Mouse (Mus musculus): ENCODE measurements at regions not wholly inside any gene's neighbourhood (a gene's known extent, or its start where the extent isn't known, plus 50 kb on each side); places are given as distances from the start of the nearest gene placed in this dataset.

DNA sequence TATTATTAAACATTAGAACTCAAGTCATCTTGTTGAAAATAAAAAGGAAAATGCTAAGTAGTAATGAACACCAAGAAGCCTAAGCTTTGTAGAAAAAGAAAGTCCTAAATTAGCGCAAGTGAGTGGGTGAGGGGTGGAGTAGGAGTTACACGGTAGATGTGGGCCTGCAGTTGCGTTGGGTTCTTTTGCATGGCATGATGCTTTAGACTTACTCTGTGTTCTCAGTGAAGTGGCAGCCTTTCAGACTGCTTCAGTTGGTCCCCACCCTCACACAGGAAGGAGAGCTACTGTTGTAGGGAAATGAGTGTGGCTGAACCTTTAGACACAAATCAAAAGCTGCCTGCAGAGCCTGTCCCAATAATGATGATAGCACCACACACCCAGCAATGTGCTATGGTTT, 336.9 kb downstream of the Nsun3 start:
- Histone ChIP-seq H3K9me3 (replicated peaks; ENCODE audit: insufficient read depth, low read length) (no peaks in the 10 kb centered on the region), H3K27ac (ENCODE audit: control insufficient read depth, low read depth, low read length) (no peak overlapping the region), H3K79me2 (ENCODE audit: control insufficient read depth, insufficient read depth, low read length, poor library complexity) (no peaks in the 10 kb centered on the region), H3K36me3 (ENCODE audit: control insufficient read depth in 1 of 2, insufficient read depth in 2 of 2, low read length in 2 of 2) (no peaks in the 10 kb centered on the region), H3K4me3 (ENCODE audit: control insufficient read depth in 1 of 2, insufficient read depth in 1 of 2, low read depth in 2 of 2, low read length in 2 of 2) (no peak overlapping the region), H3K4me1 (ENCODE audit: control insufficient read depth in 1 of 2, insufficient read depth in 2 of 2, low read length in 2 of 2) (no peaks in the 10 kb centered on the region), H3K27me3 (ENCODE audit: control insufficient read depth in 1 of 2, insufficient read depth in 2 of 2, low read length in 2 of 2) (no peaks in the 10 kb centered on the region), H3K9ac (ENCODE audit: control insufficient read depth, low read depth, low read length, poor library complexity, severe bottlenecking) (no peak overlapping the region)
- no peak for DNase-seq (ENCODE audit: low read depth, low spot score)
- no peak for TF ChIP-seq BHLHE40 (IDR thresholded peaks at IDR 0.05; ENCODE audit: borderline replicate concordance, low read depth, low read length)
- TF ChIP-seq KAT2A (conservative IDR thresholded peaks at IDR 0.05; ENCODE audit: low read depth, low read length) = no peak
- no peak for TF ChIP-seq HCFC1 (IDR thresholded peaks at IDR 0.05; ENCODE audit: low read depth, low read length)
- no peak for TF ChIP-seq E2F4 (IDR thresholded peaks at IDR 0.05; ENCODE audit: borderline replicate concordance, low read depth, low read length)
- TF ChIP-seq SMC3 (IDR thresholded peaks at IDR 0.05; ENCODE audit: low read depth, low read length) = no peak
- no peak for TF ChIP-seq UBTF (IDR thresholded peaks at IDR 0.05; ENCODE audit: borderline replicate concordance, insufficient read depth, low read depth, low read length)
- TF ChIP-seq CTCF (IDR thresholded peaks at IDR 0.05 in 2 of 3, conservative IDR thresholded peaks at IDR 0.05 in 1 of 3; ENCODE audit: control insufficient read depth in 1 of 3, insufficient read depth in 1 of 3, low read depth in 2 of 3, low read length in 3 of 3, poor library complexity in 1 of 3, severe bottlenecking in 1 of 3) = no peak
- no peak for TF ChIP-seq TAL1 (IDR thresholded peaks at IDR 0.05; ENCODE audit: low read length)
- TF ChIP-seq MEF2A (IDR thresholded peaks at IDR 0.05; ENCODE audit: extremely low read depth, insufficient replicate concordance, low read depth, low read length, poor library complexity, severe bottlenecking) = no peak
- no peak for TF ChIP-seq GABPA (IDR thresholded peaks at IDR 0.05; ENCODE audit: low read depth, low read length)
- TF ChIP-seq MYC (IDR thresholded peaks at IDR 0.05; ENCODE audit: low read depth, low read length) = no peak

- no peaks in the 10 kb centered on the region for H3K27me3 ChIP-seq (ENCODE audit: control insufficient read depth in 1 of 2, insufficient read depth in 2 of 2, low read length in 2 of 2)
- DNase-seq (ENCODE audit: low read depth, low spot score) = no peak
These were observed 339.2 kb downstream of the Nsun3 start for GRCm38 (mm10) chr16:62447380-62447779.

DNA sequence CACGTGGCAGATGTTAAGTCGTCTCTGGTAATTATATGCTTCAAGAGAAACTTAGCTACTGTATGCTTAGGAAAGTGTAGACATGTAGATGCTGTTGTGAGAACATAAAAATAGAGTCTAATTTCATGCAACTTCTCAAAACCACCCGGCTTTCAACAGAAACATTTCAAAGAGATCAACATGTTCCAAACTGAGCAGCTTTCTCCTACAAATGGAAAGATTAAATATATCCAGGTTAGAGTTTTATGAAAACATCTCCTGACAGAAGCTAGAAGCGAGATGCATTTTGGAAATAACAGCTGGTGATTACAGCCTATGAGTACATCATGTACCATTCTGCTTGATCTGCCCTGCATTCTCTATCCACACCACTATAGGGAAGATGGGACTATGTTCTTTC, 345.4 kb downstream of the Nsun3 start:
- Histone ChIP-seq H3K9me3 (replicated peaks; ENCODE audit: insufficient read depth, low read length) (no peaks in the 10 kb centered on the region), H3K27me3 (ENCODE audit: control insufficient read depth in 1 of 2, insufficient read depth in 2 of 2, low read length in 2 of 2) (no peaks in the 10 kb centered on the region), H3K4me1 (ENCODE audit: control insufficient read depth in 1 of 2, insufficient read depth in 2 of 2, low read length in 2 of 2) (no peaks in the 10 kb centered on the region), H3K27ac (ENCODE audit: control insufficient read depth, low read depth, low read length) (no peak overlapping the region), H3K4me3 (ENCODE audit: control insufficient read depth in 1 of 2, insufficient read depth in 1 of 2, low read depth in 2 of 2, low read length in 2 of 2) (no peak overlapping the region), H3K79me2 (ENCODE audit: control insufficient read depth, insufficient read depth, low read length, poor library complexity) (no peaks in the 10 kb centered on the region), H3K9ac (ENCODE audit: control insufficient read depth, low read depth, low read length, poor library complexity, severe bottlenecking) (no peak overlapping the region), H3K36me3 (ENCODE audit: control insufficient read depth in 1 of 2, insufficient read depth in 2 of 2, low read length in 2 of 2) (no peaks in the 10 kb centered on the region)
- DNase-seq (ENCODE audit: low read depth, low spot score) = no peak
- TF ChIP-seq ELF1 (IDR thresholded peaks at IDR 0.05; ENCODE audit: low read depth, low read length) (no peak), MAX (IDR thresholded peaks at IDR 0.05; ENCODE audit: low read length) (no peak), TBP (IDR thresholded peaks at IDR 0.05; ENCODE audit: low read depth, low read length) (no peak), EP300 (IDR thresholded peaks at IDR 0.05; ENCODE audit: low read depth in 1 of 2, low read length in 2 of 2) (no peak), CHD2 (IDR thresholded peaks at IDR 0.05; ENCODE audit: low read length) (no peak), ZMIZ1 (IDR thresholded peaks at IDR 0.05; ENCODE audit: low read depth, low read length) (no peak), MAZ (IDR thresholded peaks at IDR 0.05; ENCODE audit: low read depth, low read length) (no peak), USF1 (IDR thresholded peaks at IDR 0.05; ENCODE audit: low read depth, low read length) (no peak), MAFK (IDR thresholded peaks at IDR 0.05; ENCODE audit: borderline replicate concordance, low read depth, low read length) (no peak), RAD21 (IDR thresholded peaks at IDR 0.05; ENCODE audit: low read depth, low read length) (no peak), ZC3H11A (IDR thresholded peaks at IDR 0.05; ENCODE audit: low read depth, low read length) (no peak), CTCF (IDR thresholded peaks at IDR 0.05 in 2 of 3, conservative IDR thresholded peaks at IDR 0.05 in 1 of 3; ENCODE audit: control insufficient read depth in 1 of 3, insufficient read depth in 1 of 3, low read depth in 2 of 3, low read length in 3 of 3, poor library complexity in 1 of 3, severe bottlenecking in 1 of 3) (no peak), UBTF (IDR thresholded peaks at IDR 0.05; ENCODE audit: borderline replicate concordance, insufficient read depth, low read depth, low read length) (no peak), NELFE (IDR thresholded peaks at IDR 0.05; ENCODE audit: low read depth, low read length) (no peak), NRF1 (IDR thresholded peaks at IDR 0.05; ENCODE audit: insufficient read depth, low read depth, low read length, poor library complexity, severe bottlenecking) (no peak), GABPA (IDR thresholded peaks at IDR 0.05; ENCODE audit: low read depth, low read length) (no peak), KAT2A (conservative IDR thresholded peaks at IDR 0.05; ENCODE audit: low read depth, low read length) (no peak)

More at GRCm38 (mm10) chr16:62447380-62447779, 339.2 kb downstream of the Nsun3 start:
- no peaks in the 10 kb centered on the region for H3K36me3 ChIP-seq (ENCODE audit: control insufficient read depth in 1 of 2, insufficient read depth in 2 of 2, low read length in 2 of 2)
- no peaks in the 10 kb centered on the region for H3K4me1 ChIP-seq (ENCODE audit: control insufficient read depth in 1 of 2, insufficient read depth in 2 of 2, low read length in 2 of 2)
- H3K9ac ChIP-seq (ENCODE audit: control insufficient read depth, low read depth, low read length, poor library complexity, severe bottlenecking) = no peak overlapping the region
- no peaks in the 10 kb centered on the region for H3K79me2 ChIP-seq (ENCODE audit: control insufficient read depth, insufficient read depth, low read length, poor library complexity)
- TF ChIP-seq MAZ (IDR thresholded peaks at IDR 0.05; ENCODE audit: low read depth, low read length) = no peak
- TF ChIP-seq TBP (IDR thresholded peaks at IDR 0.05; ENCODE audit: low read depth, low read length) = no peak
- TF ChIP-seq POLR2AphosphoS5 (IDR thresholded peaks at IDR 0.05; ENCODE audit: borderline replicate concordance, low read depth, low read length) = no peak
- no peak for TF ChIP-seq CHD2 (IDR thresholded peaks at IDR 0.05; ENCODE audit: low read length)
- no peak for TF ChIP-seq E2F4 (IDR thresholded peaks at IDR 0.05; ENCODE audit: borderline replicate concordance, low read depth, low read length)
- no peak for TF ChIP-seq BHLHE40 (IDR thresholded peaks at IDR 0.05; ENCODE audit: borderline replicate concordance, low read depth, low read length)
- H3K27ac ChIP-seq (ENCODE audit: control insufficient read depth, low read depth, low read length) = no peak overlapping the region
- no peaks in the 10 kb centered on the region for H3K9me3 ChIP-seq (replicated peaks; ENCODE audit: insufficient read depth, low read length)
- no peak overlapping the region for H3K4me3 ChIP-seq (ENCODE audit: control insufficient read depth in 1 of 2, insufficient read depth in 1 of 2, low read depth in 2 of 2, low read length in 2 of 2)
